Mouse (Mus musculus) lung, postnatal 36 days (tissue): ENCODE measurements at regions not wholly inside any gene's neighbourhood (a gene's known extent, or its start where the extent isn't known, plus 50 kb on each side); places are given as distances from the start of the nearest gene placed in this dataset.
A peak's percentile ranks its signal among the peaks of the same experiment; 100 is the strongest.

Experiments used
- DNase-seq: peaks from one replicate; pipeline ENCODE4 v3.0.0; 2022; ENCODE audit warnings: mixed read lengths

DNA sequence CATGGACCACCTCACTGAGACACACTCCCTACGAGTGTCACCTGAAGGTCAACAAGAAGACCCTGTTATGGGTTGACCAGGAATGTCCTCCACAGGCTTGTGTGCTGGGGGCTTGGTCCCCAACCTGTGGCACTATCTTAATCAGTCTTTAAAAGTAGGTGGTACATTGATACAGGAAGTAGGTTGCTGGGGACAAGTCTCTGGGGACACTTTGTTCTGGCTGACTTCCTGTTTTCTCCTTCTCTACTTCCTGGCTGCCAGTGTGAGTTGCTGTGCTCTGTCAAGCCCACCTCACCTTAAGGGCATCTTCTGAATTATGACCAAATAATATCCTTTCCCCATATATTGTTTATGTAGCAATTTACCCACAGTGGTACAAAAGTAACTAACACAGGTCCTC lies 96.1 kb downstream of the Cct6b start:
- DNase-seq, result peak; percentile 35

DNA sequence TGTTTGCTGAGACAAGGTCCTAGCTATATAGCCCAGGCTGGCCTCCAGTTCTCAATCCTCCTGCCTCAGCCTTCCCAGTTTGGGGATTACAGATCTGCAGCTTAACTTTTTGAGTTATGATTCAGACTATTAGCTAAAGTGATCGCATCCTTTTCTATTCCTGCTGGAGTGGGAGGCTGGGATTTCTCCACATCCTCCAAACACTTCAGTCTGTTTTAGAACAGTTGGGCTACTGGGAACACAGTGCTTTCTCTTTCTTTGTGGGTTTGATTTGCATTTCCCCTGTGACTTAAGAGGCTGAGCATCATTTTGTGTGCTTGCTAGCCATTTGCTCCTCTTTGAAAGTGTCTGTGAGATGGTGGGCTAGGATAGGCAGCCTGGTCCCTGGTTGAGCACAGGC lies 100.0 kb downstream of the Cct6b start:
- DNase-seq, result no peak

DNA sequence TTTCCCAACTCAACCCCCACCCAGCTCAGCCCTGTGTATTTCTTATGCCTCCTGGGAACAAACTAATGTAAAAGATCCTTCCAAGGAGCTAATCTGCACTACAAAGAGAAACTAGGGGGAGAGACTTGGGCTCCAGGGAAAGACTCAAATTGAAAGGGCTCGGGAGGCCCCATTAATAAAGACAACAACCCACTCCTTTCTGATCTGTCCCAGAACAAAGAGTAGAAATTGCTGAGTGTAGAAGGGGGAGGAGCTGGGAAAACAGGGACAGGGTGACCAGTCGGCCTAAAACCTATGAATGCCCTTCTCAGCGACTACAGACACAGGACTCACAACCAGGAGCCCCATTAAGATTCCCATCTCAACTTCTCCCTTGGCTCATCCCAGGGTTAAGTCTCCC lies 102.0 kb downstream of the Cct6b start:
- DNase-seq, result no peak

DNA sequence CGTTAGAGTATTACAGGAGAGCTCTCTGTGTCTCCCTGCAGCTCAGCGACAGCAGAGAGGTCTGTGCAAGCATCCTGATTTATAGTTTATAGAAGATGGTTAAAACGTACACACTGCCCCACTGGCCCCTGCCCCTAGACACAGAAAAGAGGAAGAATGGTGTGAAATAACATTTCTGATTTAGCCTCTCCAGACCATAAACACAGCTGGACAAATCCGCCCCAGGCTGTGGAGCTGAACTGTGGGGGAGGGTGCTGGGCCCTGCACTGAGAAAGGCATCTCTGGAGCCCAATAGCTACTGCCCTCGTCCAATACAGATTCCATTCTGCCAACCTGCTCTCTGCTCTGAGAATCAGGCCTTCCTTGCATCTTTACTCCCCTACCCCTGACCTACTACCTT lies 112.4 kb downstream of the Cct6b start:
- DNase-seq, result no peak

DNA sequence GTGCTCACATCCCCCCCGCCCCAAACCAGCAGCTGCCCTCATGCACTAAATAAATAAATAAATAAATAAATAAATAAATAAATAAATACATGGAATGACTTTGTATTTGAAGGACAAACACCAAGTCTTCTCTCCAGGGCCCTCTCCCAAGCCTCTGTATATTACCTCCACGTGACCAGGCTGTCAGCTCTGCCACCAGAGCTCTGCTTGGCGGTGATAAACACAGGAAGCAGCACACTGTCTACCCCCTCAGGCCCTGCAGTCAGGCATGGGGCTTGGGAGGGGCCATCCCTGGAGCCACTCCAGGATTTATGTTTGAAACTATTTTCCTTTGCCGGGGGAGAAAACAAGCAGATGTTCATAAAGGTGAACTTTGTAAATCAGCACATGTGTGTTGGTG lies 125.6 kb downstream of the Cct6b start:
- no peak for DNase-seq

DNA sequence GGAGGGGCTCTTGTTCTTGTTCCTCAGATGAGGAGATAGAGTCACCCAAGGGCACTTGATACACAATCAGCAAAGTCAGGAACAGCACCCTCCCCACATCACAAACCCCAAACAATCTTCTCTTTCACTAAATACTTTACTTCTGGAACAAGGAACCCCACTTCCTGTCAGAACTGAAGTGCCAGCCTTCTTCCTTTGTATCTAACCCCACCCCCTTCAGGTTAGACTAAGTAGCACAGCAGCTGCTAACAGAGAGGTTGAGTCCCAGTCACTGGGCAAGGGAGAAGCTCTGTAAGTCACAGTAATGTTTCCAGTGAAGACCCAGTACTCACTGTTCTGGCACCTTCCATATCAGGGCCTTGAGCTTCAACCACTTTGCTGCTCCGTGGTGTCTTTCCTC lies 131.9 kb downstream of the Cct6b start:
- DNase-seq, result no peak

DNA sequence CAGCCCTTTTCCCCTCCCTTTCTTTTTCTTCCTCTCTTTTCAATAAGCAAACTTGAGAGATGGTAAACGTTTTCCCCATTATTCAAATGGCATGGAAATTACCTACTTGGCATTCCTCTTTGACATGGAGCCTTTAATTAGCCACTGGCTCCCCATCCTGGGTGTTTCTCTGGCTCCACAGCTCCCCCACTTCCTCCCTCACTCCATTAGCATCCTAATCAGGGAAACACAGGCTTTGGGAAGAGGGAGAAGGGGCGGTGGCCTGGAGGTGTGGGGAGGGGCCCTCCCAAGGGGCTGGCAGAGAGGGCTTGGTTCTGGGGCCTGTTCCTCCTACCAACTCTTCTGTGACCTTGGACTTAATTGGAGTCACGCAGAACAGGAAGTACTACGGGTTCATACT lies 132.7 kb downstream of the Cct6b start:
- no peak for DNase-seq

DNA sequence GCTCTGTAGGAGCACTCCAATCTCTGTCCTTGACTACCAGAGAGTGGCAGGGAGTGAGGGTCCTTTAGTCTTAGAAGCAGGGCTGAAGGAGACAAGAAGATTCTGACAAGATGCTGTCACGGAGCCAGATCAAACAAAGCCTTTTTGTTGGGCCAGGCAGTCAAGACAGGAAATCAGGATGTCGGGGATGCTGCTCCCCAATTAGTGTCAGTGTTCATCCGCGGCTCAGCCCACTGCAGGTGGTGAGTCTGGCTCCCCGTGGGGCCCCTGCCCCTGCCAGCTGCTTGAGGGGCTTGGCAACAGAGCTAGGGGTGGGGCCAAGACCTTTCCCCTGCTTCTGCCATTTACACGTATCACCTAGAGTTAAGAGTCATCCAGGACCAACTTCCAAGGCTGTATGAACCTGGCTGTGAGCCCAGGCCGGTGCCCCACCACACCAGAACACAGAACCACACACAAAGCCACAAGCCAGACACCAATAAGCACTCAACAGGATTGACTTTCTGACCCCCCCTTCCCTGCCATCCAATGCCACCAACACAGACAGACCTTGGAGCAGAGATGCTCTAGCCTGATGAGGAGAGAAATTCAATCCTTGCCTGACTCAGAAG lies 137.5 kb downstream of the Cct6b start:
- DNase-seq, result no peak

DNA sequence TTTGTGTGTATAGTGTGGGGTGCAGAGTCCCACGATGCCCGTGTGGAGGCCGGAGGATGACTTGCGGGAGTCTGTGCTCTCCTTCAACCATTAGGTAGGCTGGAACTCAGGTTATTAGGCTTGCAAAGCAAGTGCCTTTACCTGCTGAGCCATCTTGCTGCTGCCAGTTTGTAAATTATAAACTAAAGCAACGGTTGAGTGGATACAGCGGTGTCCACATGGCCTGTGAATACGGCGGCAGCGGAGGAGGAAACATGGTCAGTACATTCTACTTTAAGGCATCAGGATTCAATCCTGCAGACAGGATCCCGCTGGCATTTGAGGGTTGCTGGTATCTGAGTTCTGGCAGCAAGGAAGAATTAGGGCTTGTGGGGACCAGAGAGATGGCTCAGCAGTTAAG lies 143.1 kb downstream of the Cct6b start:
- no peak for DNase-seq

DNA sequence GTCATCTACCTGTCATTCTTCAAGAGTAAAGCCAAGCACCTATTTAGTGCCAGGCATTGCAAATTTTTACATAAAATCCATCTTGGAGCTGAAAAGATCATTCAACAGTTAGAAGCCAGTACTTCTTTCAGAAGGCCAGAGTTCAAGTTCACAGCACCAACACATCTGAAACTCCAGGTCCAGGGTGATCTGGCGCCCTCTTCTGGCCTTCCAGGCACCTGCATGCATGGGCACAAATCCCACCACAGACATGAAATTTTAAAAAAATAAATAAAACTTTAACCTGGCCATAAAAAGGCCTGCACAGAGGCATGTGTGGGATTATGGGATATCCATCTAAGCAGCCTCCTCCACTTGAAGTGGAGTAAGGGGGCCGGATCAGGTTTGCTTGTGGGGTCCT lies 144.7 kb downstream of the Cct6b start:
- no peak for DNase-seq

DNA sequence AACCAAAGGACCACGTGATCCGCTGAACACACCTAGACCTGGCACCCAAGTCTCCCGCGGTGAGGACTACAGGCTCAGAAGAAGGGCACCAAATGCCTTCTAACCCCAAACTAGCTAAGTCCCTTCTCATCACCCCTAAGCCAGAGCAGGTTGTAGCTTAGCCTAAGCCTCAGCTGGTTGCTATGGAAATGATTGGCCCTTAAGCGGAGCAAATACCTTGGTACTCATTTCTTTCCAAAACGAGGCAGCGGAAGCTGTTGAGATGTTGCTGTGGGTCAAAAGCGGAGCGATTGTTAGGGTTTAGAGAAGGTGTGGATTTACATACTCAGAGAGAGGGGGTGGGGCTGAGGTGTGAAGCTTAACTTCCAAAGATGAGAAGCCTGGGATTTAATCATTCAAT lies 145.7 kb downstream of the Cct6b start:
- no peak for DNase-seq

DNA sequence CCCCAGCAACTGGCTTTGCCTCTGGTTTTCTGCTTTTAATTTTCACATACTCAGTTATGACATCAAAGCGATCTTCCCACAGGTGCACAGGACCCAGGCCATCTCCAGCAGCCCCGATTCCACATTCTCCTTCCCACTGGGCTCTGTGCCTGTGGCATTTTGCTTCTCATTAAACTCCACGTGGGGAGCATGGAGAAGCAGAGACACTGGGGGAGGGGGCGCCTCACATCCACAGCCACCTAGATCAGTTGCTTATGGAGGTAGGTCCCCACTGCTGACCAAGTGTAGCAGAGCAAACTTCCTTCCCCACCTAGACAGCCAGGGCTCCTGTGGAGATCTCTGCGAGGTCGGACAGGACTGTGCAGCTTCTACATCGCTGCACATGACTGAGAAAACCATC lies 147.3 kb downstream of the Cct6b start:
- no peak for DNase-seq

DNA sequence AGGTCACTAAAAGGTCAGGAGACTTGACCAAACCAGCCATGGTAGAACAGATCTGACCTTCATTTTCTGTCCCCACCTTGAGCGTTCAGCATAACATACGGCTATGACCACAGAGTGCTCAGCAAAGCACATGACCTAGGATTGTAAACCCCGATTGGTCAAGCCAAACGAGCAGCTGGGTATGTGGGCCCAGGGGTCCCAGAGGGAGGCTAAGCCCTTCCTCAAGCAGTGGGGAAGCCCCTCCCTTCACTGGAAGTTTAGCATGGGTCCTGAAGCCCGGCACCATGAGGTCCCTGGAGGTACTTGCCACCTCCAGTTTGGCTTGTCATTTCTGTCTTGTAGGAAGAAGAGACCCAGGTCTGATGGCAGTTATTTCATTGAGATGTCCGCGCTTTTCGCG lies 149.8 kb downstream of the Cct6b start:
- DNase-seq, result no peak

DNA sequence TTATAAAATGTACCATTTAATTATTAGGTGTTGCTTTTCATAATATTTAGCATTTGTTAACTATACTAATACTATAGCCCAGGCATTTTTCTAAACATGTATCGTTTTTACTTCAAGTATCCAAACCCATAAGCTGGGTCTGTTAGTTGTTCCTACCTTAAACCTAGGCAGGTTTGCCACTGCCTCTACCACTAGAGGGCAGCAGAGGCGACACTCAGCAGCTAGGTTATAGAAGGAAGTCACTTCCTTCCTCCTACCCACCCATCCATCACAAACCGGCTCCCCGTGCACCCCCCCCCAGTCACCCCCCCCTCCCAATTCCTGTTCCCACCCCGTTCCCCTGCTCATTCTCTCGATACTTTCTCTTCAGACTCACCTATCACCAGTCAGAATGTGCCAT lies 150.6 kb downstream of the Cct6b start:
- peak; percentile 83 for DNase-seq

DNA sequence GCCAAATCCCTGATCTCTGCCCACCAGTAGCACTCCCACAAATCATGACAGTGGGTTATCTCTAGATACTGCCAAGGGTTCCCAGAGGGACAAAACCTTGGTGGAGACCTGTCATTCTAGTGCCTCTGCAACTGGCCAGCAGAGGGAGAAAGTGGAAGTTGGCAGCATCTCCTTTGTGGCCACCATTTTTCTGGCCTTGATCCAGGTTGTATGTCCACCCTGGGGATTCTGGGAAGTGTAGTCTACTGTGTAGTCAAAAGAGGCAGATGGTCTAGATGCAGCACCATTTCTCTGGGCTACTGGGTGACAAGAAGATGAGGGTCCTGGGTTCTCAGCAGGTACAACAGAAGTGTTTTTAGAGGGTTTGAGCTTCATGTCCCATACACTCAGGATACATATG lies 152.1 kb downstream of the Cct6b start:
- DNase-seq, result peak; percentile 68

DNA sequence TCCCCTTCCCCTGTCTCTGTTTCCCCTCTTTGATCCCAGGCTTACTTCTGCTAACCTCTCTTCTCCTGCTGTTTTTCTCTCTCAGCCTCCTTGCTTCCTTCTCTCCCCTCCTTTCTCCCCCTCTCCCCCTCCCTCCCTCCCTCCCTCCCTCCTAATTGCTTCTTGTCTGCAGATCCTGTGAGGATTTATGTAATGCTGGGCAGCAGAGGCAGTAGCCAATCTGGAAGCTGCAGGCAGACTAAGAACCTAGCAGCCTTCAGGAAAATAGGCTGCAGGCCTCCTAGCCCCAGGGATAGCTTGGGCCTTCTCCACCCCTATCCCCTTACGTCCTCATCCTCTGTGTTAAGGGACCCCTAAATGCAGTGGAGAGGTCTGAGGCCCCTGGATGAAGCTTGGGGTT lies 155.2 kb downstream of the Cct6b start:
- no peak for DNase-seq

DNA sequence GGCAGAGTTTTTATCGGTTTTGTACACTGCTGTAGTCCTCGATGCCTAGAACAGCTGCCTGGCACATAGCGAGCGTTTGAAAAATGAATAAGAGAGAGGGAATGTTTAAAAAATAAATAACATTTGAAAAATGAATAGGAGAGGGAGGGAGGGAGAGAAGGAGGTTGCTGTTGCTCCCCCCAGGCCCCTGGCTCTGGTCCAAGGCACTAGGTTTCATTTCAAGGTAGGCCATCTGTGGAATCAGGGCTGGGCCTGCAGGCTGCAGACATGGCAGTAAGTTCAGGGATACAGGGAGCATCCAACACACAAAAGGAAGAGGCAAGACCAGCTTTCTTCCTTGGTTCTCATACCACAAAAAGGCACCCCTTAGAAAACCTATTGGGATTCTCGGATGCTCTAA lies 156.5 kb downstream of the Cct6b start:
- no peak for DNase-seq

DNA sequence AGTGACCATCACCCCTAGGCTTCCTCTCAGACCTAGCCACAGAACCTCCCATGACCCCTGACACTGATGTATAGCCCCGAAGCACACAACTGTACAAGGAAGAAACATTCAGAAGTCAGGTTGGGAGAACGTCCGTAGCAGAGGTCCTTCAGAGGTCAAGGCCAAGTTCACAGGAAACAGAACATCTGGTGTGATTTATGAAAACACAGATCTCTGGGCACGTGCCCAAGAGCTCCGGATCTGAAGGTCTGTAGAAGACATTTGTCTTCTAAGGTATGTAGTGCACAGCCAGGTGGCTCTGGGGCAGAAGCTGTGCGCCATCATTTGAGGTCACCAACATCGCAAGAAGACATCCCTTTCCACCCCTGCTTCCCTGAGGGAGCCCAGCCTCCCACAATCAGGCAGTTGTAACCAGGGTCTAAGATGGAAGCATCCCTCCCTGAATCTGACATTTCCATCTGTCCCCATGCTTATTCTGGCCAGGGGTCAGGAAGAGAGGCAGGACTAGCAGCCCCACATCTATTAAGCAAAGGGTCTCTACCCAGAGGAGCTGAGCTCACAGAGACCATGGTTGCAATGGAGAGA lies 159.8 kb downstream of the Cct6b start:
- no peak for DNase-seq

DNA sequence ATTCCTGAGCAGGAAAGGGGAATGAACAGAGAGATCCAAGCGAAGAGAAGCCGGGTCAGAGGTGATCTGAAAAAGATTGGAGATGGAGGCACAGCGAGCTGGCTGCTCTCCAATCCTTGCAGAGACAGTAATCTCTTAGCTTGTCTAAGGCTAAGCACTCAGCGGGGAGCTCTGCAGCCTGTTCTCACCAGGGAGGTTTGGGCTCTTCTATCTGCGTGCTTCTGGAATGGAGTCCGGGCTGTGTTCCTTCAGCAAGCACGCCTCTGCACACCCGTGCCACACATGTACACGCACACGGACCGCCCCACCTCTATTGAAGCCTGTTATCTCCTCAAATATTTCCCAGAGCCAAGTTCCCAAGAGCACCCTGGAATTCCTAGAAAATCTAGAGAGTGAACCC lies 161.3 kb downstream of the Cct6b start:
- DNase-seq, result no peak

DNA sequence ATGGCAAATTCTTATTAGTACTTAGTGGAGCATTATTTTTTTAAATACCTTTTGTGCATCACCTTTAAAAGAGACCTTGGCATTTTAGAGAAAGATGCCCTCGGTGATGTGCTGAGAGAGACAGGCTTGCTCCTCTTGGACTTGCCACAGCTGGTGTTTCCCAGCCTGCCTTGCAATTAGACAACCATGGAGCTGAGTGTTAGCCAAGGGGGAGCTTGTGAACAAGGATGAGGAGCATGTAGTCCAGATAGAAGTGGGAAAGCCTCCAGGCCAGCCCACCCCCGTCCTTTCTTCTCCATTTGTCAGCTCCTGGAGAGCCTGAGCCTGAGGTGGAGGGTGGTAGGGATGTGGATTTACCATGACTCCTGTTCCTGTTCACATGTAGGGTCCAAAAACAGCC lies 161.9 kb downstream of the Cct6b start:
- DNase-seq, result no peak

DNA sequence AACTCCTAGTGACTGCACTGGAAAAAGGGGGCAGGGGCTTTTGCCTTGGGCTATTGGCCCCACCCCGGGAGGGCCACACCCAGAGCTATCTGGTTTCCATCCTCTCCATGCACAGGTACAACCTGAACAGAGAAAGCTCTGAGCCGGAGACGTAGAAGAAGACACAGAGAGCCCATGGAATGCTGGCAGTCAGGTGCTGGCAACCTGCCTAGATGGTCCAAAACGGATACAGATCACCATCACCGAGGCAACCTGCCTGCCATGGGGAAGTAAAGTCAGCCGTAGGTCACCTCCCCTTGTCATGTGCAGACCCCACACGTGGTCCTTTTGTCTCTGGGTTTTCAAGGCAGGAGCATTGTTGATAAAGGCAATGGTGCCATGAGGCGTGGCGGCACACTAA lies 164.0 kb downstream of the Cct6b start:
- DNase-seq, result no peak

DNA sequence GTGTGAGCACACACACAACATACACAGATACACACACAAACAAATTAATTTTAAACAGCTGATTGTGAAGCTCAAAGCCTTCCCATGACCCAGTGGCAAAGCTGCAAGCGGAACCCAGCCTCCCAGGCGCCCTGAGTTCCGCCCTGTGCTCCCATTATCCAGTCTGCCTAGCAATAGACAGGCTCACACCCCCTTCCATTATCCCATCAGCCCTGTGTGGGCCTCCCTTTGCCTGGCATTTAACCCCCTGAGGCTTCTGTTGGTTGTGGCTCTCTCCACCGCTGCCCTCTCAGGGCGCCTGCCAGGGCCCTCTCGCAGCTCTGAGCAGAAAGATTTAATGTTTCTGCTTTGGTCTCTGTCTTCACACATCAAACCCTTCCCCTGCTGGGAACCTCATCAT lies 166.4 kb downstream of the Cct6b start:
- DNase-seq, result no peak

DNA sequence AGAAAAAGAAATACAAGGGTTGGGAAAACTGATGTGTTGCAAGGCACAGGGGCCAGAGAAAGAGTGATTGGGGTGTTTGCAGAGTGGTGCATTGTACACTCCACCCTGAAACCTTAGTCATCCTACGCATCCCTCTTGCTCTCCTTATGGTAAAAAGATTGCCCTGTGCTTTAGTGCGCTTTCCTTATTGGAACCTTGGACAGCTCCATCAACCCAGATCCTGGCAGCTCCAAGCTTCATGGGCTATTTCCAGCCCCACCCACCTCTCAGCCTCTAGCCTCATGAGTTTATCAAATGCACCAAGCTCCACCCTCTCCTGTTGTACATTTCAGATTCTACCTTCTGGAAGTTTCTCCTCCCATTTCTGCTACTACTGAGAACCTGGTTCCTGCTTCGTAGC lies 167.3 kb downstream of the Cct6b start:
- DNase-seq, result no peak

DNA sequence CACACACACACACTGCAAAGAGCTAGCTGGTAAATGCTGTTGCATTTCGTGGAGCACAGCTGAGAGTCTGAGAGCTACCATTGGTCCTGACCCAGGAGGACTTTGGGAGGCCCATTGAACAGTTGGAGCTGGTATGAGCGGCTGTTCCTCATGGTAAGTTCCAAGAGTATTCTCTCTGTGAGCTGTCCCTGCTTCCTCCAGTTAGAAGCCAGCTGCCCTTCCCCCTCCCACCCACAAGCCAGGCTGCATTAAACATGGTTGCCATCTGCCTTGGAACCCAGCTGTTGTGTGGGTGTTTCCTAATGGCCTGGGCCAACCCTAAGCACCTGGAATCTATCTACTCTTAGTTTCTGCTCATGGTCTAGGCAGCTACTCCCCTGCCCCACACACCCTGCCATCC lies 174.4 kb downstream of the Cct6b start:
- DNase-seq, result no peak

DNA sequence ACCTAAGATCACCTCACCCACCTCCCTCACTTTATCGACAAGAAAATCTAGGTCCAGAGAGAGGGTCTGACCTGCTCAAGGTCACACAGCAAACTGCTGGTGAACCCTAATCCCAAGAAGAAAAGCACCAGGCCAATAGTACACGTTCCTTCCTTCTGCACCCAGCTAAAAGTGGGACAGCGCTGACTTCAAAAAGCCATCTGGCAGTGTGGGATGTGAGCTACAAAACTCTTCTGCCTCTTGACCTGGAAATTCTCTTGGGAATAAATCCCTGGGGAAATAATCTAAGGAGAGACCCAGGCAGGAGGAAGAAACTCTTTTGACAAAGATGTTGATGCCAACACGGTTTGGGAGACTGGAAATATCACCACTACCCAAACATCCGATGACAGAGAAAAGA lies 175.4 kb downstream of the Cct6b start:
- DNase-seq, result no peak
